Mouse (Mus musculus): Measurements from ENCODE around the gene Pou1f1. TPM values are rescaled to one million over a fixed set of nuclear protein-coding genes. Genes with fewer than 3 reads are reported as not detected.

Gene Pou1f1
- polyA plus RNA-seq (2012; rRNA removed; ENCODE audit: low replicate concordance) = not detected in 2 replicates

DNA sequence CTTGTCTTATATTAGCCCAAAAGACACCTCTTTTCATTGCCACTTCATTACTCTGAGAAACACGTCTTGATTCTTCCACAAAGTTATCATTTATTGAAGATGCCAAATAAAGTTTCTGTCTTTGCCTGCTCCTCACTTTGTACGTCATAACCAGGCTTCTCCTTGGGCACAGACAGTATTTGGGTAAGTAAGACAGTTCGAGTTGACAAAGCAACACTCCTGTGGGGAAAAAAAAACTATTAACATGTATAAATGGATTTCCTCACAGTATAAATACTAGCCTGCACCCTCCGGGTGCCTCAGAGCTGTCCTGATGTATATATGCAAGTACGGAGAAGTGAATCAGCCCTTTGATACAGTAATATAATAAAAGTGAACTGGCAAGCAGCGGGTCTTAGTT is at the start of gene Pou1f1:
Gene Pou1f1, plus strand, starts transcription at position 301 of the 400 bp plus-strand sequence.

DNA sequence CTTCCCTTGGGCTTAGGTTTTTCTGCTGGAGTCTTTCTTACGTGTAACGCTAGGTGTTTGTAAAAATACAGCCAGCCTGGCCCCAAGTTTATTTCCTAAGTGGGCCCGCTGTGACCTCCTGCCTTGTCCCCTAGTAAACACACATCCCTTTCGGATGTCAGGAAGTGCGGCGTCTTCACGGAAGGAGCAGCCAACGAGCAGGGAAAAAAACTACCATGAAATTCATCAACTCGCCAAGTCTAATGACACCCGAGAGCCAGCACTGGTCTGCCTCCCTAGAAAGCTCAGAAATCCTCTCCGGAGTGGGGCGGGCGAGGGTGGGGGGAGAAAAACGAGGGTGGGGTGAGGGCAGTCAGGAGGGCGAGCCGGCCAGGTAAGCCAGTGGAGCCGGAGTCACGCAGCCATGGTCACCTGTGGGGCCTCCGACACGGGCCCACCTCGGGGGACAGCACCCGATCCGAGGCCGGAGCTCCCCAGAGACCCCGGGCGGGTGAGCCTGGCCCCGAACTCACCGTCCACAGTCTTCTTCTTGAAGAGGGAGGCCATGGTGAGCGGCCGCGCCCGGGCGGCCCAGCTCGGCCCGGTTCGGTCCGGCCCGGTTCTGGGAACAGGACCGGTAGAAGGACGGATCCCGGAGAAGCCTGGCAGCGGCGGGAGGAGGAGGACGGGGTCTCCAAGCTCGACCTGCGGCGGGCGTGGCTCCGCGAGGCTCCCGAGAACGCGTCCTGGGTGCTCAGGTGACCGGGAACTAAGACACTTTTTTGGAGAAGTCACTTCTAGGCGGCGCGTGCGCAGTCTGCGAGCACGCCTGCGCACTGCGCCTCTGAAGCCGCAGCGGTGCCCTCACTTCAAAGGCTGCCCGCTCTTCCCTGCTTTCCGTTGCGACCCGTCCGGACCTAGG is 41.9 kb downstream of the Pou1f1 start, which contains the start of gene Chmp2b:
Gene Chmp2b, minus strand, starts transcription at position 764 of the 901 bp plus-strand sequence.

Other genes with a start within 250 kb of the Pou1f1 start
- 35.7 and 75.5 TPM in 2 replicates for gene Chmp2b, start 42.2 kb downstream of the Pou1f1 start, polyA plus RNA-seq (2012; rRNA removed; ENCODE audit: low replicate concordance)

All from duodenum, adult 2 months (tissue).